Mouse (Mus musculus) limb, embryonic 14.5 days (tissue): ENCODE measurements at regions not wholly inside any gene's neighbourhood (a gene's known extent, or its start where the extent isn't known, plus 50 kb on each side); places are given as distances from the start of the nearest gene placed in this dataset.

ENCODE experiments used
- ATAC-seq: fragments of 200-750 bp; cut with Nextera tagmentation; 2 replicates; pipeline ENCODE4 v1.8.0; 2017; ENCODE audit warnings: low read depth, moderate number of reproducible peaks, moderate TSS enrichment; ENCODE audit not compliant: low FRiP score
- DNase-seq: peaks from one replicate; pipeline ENCODE4 v3.0.0-alpha.2; 2015; ENCODE audit warnings: low spot score
- H3K27ac ChIP-seq: fragments of 300-500 bp; sonication (generic); replicated peaks from 2 replicates; pipeline ENCODE4 v1.5.1; 2014; ENCODE audit warnings: low read depth, mild to moderate bottlenecking, low read length, moderate library complexity, mixed read lengths
- H3K27me3 ChIP-seq: fragments of 300-500 bp; sonication (generic); 2 replicates; pipeline ENCODE4 v1.6.1; 2014; ENCODE audit warnings: low read length, mixed read lengths; ENCODE audit not compliant: control insufficient read depth, insufficient read depth
- H3K36me3 ChIP-seq: fragments of 300-500 bp; sonication (generic); 2 replicates; pipeline ENCODE4 v1.6.1; 2014; ENCODE audit warnings: mild to moderate bottlenecking, low read length, moderate library complexity, mixed read lengths; ENCODE audit not compliant: control insufficient read depth, insufficient read depth
- H3K4me1 ChIP-seq: fragments of 300-500 bp; sonication (generic); 2 replicates; pipeline ENCODE4 v1.6.1; 2014; ENCODE audit warnings: antibody characterized with exemption, low read length, mixed read lengths; ENCODE audit not compliant: control insufficient read depth, insufficient read depth
- H3K4me2 ChIP-seq: fragments of 300-500 bp; sonication (generic); replicated peaks from 2 replicates; pipeline ENCODE4 v1.6.1; 2014; ENCODE audit warnings: low read depth, mild to moderate bottlenecking, low read length, moderate library complexity; ENCODE audit not compliant: severe bottlenecking
- H3K4me3 ChIP-seq: fragments of 300-500 bp; sonication (generic); replicated peaks from 2 replicates; pipeline ENCODE4 v1.5.1; 2014; ENCODE audit warnings: low read length
- H3K9ac ChIP-seq: fragments of 300-500 bp; sonication (generic); 2 replicates; pipeline ENCODE4 v1.6.1; 2014; ENCODE audit warnings: mild to moderate bottlenecking, low read depth, low read length, moderate library complexity; ENCODE audit not compliant: severe bottlenecking
- H3K9me3 ChIP-seq: fragments of 300-500 bp; sonication (generic); 2 replicates; pipeline ENCODE4 v1.6.1; 2016; ENCODE audit warnings: low read length; ENCODE audit not compliant: control insufficient read depth
- POLR2A ChIP-seq: fragments of 200-500 bp; IDR thresholded peaks from 2 replicates; pipeline ENCODE4 v1.8.0; 2012; ENCODE audit warnings: inconsistent platforms, mild to moderate bottlenecking, moderate library complexity, borderline replicate concordance; ENCODE audit not compliant: insufficient read depth, insufficient read length; ENCODE audit errors: extremely low read depth
- WGBS: fragments of 180-500 bp; shearing (Covaris S2); extraction: QIAGEN DNeasy Blood & Tissue Kit; methylation state at CpG from one replicate; pipeline ENCODE4 v1.1.7; 2014; 5-methylcytosine and 5-hydroxymethylcytosine counted together

GRCm38 (mm10) chr14:96995081-96995480 lies 476.2 kb upstream of the Klhl1 start:
- no peak for ATAC-seq
- H3K9me3 ChIP-seq, result no peaks in the 10 kb centered on the region
- TF ChIP-seq POLR2A, result no peak
- H3K27me3 ChIP-seq, result no peaks in the 10 kb centered on the region
- DNase-seq, result no peak
- H3K4me2 ChIP-seq, result no peak overlapping the region
- no peaks in the 10 kb centered on the region for H3K4me1 ChIP-seq
- no peaks in the 10 kb centered on the region for H3K36me3 ChIP-seq
- no peak overlapping the region for H3K9ac ChIP-seq
- 56% methylated on average over 3 of the region's 3 CpGs for WGBS
- H3K27ac ChIP-seq, result no peak overlapping the region
- H3K4me3 ChIP-seq, result no peak overlapping the region

- H3K27ac ChIP-seq, result no peak overlapping the region
- no peak for DNase-seq
- H3K36me3 ChIP-seq, result no peaks in the 10 kb centered on the region
- no peaks in the 10 kb centered on the region for H3K9me3 ChIP-seq
- no peaks in the 10 kb centered on the region for H3K4me1 ChIP-seq
- no peaks in the 10 kb centered on the region for H3K27me3 ChIP-seq
- WGBS, result 62% methylated on average over 8 of the region's 8 CpGs
- no peak overlapping the region for H3K4me2 ChIP-seq
- no peak overlapping the region for H3K4me3 ChIP-seq
- no peak for ATAC-seq
- no peak overlapping the region for H3K9ac ChIP-seq
- no peak for TF ChIP-seq POLR2A
Measured at GRCm38 (mm10) chr14:96990542-96991162, 471.8 kb upstream of the Klhl1 start.

GRCm38 (mm10) chr14:96963074-96963447 lies 444.2 kb upstream of the Klhl1 start:
- no peak for ATAC-seq
- no peak for TF ChIP-seq POLR2A
- no peak overlapping the region for H3K4me3 ChIP-seq
- DNase-seq, result no peak
- H3K4me1 ChIP-seq, result no peaks in the 10 kb centered on the region
- no peak overlapping the region for H3K4me2 ChIP-seq
- WGBS, result 76% methylated on average over 5 of the region's 5 CpGs
- no peaks in the 10 kb centered on the region for H3K36me3 ChIP-seq
- H3K27ac ChIP-seq, result no peak overlapping the region
- H3K9ac ChIP-seq, result no peak overlapping the region
- H3K27me3 ChIP-seq, result no peaks in the 10 kb centered on the region
- no peaks in the 10 kb centered on the region for H3K9me3 ChIP-seq

GRCm38 (mm10) chr14:96962426-96963073 lies 443.6 kb upstream of the Klhl1 start:
- Histone ChIP-seq H3K27ac (no peak overlapping the region), H3K9me3 (no peaks in the 10 kb centered on the region), H3K4me2 (no peak overlapping the region), H3K4me1 (no peaks in the 10 kb centered on the region), H3K4me3 (no peak overlapping the region), H3K27me3 (no peaks in the 10 kb centered on the region), H3K9ac (no peak overlapping the region), H3K36me3 (no peaks in the 10 kb centered on the region)
- WGBS, result 35% methylated on average over 8 of the region's 8 CpGs
- DNase-seq (peak; percentile 55), ATAC-seq (no peak)
- no peak for TF ChIP-seq POLR2A

- DNase-seq (no peak), ATAC-seq (no peak)
- no peak overlapping the region for H3K27ac ChIP-seq
- no peak overlapping the region for H3K4me3 ChIP-seq
- H3K9me3 ChIP-seq, result no peaks in the 10 kb centered on the region
- H3K36me3 ChIP-seq, result no peaks in the 10 kb centered on the region
- TF ChIP-seq POLR2A, result no peak
- H3K27me3 ChIP-seq, result no peaks in the 10 kb centered on the region
- no peaks in the 10 kb centered on the region for H3K4me1 ChIP-seq
- 86% methylated on average over 4 of the region's 4 CpGs for WGBS
- no peak overlapping the region for H3K9ac ChIP-seq
- H3K4me2 ChIP-seq, result no peak overlapping the region
Measured at GRCm38 (mm10) chr14:96956115-96956514, 437.2 kb upstream of the Klhl1 start.
